Mouse (Mus musculus) embryo, embryonic 10 days (tissue): ENCODE data around the gene Socs4.

Experiments used
- DNase-seq: peaks from one replicate; pipeline ENCODE4 v3.0.0-alpha.2; 2015; ENCODE audit warnings: low spot score

Gene Socs4

DNA sequence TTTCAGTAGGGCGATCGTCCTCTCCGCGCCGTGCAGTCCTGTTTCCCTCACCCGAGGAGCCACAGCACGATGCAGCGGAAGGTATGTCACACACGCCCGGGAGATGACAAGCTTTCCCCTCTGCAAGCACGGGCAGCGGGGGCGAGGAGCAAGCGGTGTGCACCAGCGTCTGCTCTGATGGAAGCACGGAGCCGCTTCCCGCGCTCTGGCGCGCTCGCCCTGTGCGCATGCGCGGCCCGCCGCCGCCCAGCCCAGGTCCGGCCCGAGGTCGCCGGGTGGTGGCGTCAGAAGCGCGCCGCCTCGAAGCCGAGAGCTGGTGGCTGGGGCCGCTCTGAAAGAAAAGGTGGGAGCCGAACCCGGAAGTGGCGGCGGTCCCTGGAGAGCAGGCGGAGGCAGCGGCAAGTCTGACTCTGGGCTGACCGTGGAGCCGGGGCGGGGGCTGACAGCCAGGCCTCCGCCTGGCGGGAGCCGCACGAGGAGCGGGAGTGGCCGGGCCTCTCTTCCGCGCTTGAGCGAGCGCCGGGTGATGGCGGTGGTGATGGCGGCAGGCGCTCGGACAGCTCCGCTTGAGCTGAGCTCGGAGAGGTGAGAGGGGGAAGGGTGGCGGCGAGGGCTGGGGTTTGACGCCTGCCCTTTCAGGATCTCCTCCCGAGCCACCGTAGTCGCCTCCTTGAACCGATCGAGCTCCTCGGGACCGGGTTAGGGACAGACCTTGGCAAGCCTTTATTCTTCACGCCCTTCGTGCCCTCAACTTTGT lies at the start of gene Socs4, which contains the start of gene Wdhd1:
TSS of gene Socs4 (plus strand) at position 295 of the 757 bp plus-strand sequence.
TSS of gene Wdhd1 (minus strand) at position 221 of the 757 bp plus-strand sequence.
- DNase-seq = peak; percentile 97

GRCm38 (mm10) chr14:47229796-47230376 lies 46.8 kb upstream of the Socs4 start:
- no peak for DNase-seq

- DNase-seq = no peak
Observed at GRCm38 (mm10) chr14:47233602-47234001, 43.1 kb upstream of the Socs4 start.

GRCm38 (mm10) chr14:47234032-47234431 lies 42.7 kb upstream of the Socs4 start:
- DNase-seq = no peak

GRCm38 (mm10) chr14:47234526-47235250 lies 42.0 kb upstream of the Socs4 start:
- DNase-seq = no peak

- DNase-seq = no peak
Observed at GRCm38 (mm10) chr14:47236491-47236890, 40.2 kb upstream of the Socs4 start.

DNA sequence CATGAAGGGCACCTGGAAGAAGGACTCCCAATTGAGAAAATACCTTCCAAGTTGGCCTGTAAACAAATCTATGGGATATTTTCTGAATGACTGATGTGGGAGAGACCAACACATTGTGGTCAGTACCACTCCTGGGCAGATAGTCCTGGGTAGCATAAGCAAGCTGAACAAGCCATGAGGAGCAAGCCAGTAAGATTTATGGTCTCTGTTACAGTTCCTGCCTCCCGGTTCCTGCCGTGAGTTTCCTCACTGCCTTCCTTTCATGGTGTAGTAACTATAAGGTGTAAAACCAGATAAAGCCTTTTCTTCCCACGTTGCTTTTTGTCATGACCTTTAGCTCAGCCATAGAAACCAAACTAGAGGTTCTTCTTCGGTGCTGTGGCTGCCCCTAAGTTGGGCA lies 39.4 kb upstream of the Socs4 start:
- DNase-seq = no peak

- peak; percentile 7 for DNase-seq
Observed at GRCm38 (mm10) chr14:47240600-47240999, 36.1 kb upstream of the Socs4 start.

- DNase-seq = no peak
Observed at GRCm38 (mm10) chr14:47241046-47241445, 35.7 kb upstream of the Socs4 start.

GRCm38 (mm10) chr14:47242753-47243152 lies 34.0 kb upstream of the Socs4 start:
- no peak for DNase-seq

DNA sequence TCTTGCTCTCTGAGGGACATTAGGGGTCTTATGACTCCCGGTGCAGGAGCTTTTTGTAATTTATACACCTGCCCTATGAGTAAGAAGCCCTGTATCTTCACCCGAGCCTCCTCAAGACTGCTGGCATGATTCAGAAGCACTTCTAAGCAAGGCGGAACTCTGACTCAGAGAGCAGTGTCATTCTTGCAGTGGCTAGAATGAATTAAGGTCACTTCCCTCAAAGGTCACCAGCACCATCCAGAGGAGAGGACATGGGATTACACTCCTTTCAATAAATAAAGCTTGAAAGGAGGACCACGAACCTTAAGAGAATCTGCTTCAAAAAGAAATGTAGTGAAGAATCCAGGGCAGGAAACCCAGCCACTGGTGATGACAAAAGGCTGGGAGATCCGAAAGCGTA lies 26.9 kb upstream of the Socs4 start:
- DNase-seq = no peak

- DNase-seq = no peak
Observed at GRCm38 (mm10) chr14:47264866-47265265, 11.9 kb upstream of the Socs4 start.

DNA sequence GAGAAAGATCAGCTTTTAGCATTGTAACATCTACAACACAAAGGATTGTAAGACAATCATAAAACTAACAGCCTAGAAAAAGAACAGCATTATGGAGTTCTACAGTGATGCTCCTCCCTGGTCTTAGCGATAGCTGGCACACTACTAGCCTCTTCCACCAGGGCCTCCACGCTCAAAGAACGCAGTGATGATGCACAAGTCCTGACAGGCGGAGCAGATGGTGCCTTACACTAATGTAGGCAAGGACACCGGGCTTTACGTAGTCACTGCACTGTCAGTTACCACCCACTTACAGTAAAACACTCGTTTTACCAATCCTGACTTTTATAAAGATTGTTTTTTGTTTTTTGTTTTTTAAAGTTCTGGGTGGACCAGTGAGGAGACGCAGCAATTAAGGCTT lies 10.9 kb upstream of the Socs4 start:
- DNase-seq = no peak

DNA sequence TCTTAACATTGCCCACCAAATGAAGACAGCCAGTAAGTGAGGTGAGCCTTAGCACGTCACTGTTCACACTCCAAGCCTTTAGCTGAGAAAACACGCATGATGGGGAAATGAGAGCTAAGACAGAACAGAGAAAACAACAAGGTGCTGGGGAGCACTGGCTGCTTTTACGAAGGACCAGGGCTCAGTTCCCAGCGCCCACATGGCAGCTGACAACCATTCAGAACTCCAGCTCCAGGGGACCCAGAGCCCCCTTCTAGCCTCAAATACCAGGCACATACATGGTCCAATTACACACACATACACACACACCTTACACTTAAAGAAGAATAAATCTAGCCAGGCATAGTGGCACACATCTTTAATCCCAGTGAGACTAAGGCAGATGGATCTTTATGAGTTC lies 7.7 kb upstream of the Socs4 start:
- no peak for DNase-seq

GRCm38 (mm10) chr14:47269706-47270105 lies 7.0 kb upstream of the Socs4 start:
- no peak for DNase-seq

DNA sequence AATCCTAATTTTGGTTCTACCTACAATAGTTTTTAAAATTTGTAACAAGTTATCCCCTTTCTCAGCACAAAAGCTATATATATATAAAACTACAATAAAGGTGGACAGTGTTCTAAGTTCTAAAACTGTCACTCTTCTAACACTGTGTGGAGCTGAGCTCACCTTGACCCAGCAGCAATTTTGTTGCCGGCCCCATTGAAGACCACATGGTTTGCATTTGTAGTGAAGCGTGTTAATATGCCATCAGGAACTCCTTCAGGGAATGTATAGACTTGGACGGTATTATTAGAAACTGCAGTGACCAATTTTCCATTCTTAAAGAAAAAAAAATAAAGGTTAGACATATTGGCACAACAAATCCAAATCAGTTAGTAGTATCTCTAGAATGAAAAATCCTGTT lies 3.0 kb upstream of the Socs4 start:
- DNase-seq = no peak

GRCm38 (mm10) chr14:47275417-47275816 lies 1.3 kb upstream of the Socs4 start:
- DNase-seq = peak; percentile 32

DNA sequence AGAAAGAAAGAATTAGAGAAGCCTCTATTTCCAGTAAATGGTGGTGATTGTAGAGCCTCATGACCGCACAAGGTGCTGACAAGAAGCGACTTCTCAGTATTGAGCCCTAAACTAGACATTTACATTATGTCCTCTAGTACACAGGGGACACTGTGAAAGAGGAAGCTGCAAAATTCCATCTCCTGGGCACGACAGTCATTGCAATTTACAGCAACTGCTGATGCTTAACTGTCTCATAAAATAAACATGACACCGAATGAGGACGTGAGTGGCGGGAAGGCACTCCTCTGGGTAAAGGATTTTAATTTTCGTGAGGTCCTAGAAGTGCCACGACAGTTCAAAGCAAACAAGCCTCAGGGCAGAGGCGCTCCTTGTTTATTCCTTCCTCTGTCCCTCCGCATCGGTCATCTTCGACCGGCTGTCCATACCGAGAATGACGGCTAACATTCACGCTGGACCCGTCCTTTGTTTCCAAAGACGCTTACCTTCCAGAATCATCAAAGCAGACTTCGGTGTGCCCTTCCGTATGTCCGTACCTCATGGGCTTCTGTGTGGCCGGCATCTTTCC lies 611 bp upstream of the Socs4 start:
- peak; percentile 23 for DNase-seq

GRCm38 (mm10) chr14:47279058-47279457 lies 2.3 kb downstream of the Socs4 start:
- no peak for DNase-seq

DNA sequence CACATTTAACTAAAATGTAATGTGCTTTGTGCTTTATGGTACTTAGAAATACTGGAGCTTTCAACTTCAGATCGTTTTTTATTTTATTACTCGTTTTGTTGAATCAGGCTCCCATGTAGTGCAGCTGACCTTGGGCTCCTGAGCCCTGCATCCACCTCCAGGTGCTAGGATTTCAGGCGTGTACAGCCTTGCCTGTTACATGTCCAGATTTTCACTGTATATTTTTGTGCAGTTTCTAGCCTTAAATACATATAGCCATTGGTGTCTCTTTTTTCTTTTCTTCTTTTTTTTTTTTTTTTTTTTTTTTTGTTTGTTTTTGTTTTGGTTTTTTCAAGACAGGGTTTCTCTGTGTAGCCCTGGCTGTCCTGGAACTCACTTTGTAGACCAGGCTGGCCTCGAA lies 4.8 kb downstream of the Socs4 start:
- no peak for DNase-seq

DNA sequence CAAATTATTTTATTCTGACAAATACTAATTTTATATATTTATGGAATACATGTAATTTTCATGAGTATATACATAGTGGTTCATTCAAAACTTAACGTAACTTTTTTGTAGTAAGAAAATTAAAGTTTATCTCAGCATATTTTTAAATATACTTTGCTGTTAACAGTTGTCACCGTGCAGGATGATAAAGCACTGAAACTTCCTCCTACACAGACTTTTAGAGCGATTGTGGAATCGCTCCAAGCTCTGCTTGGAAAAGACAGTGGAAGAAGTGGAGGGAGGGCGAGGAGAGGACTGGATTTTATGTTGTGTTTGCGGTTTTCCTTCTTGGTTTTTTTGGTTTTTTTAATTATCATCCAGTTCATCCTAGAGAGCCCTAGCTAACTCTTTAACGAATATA lies 6.8 kb downstream of the Socs4 start:
- DNase-seq = no peak

DNA sequence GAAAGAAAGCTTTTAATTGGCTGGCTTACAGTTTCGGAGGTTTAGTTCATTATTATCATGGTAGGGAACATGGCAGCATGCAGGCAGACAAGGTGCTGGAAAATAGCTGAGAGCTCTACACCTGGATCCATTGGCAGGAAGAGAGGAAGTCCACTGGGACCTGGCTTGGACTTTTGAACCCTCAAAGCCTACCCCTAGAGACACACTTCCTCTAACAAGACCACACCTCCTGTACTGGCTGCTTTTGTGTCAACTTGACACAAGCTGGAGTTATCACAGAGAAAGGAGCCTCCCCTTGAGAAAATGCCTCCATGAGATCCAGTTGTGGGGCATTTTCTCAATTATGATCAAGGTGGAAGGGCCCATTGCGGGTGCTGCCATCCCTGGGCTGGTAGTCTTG lies 8.5 kb downstream of the Socs4 start:
- no peak for DNase-seq

DNA sequence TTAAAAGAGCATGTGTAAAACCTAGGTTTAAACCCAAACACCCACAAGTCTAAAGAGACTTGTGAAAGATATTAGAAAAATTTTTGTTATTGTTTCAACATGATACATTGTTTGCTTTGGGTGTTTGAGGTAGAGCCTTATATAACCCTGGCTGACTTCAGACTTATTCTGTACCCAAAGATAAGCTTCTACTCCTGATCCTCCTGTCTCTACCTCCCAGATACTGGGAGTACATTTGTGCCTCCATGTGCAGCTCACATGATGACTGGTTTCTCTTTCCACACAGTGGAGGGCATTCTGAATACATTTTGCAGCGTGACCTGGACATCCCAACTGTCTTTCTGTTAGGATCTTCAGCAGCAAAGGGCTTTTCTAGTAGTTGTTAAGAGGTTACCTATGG lies 9.5 kb downstream of the Socs4 start:
- DNase-seq = no peak
